Mouse (Mus musculus) heart, embryonic 15.5 days (tissue): ENCODE measurements around the gene Macrod2. TPM values are rescaled to one million over a fixed set of nuclear protein-coding genes. Genes with fewer than 3 reads are reported as not detected.

Experiments used
- ATAC-seq: fragments of 200-750 bp; cut with Nextera tagmentation; replicated peaks from 2 replicates; pipeline ENCODE4 v1.8.0; 2017; ENCODE audit warnings: low read depth, moderate TSS enrichment; ENCODE audit not compliant: insufficient number of reproducible peaks, insufficient read depth, low FRiP score
- H3K27ac ChIP-seq: fragments of 300-500 bp; sonication (generic); 2 replicates; pipeline ENCODE4 v1.5.1; 2015; ENCODE audit warnings: mild to moderate bottlenecking, inconsistent platforms
- H3K27me3 ChIP-seq: fragments of 300-500 bp; sonication (generic); 2 replicates; pipeline ENCODE4 v1.6.1; 2015; ENCODE audit warnings: inconsistent platforms
- H3K36me3 ChIP-seq: fragments of 300-500 bp; sonication (generic); 2 replicates; pipeline ENCODE4 v1.6.1; 2015; ENCODE audit warnings: mild to moderate bottlenecking, inconsistent platforms
- H3K4me1 ChIP-seq: fragments of 300-500 bp; sonication (generic); replicated peaks from 2 replicates; pipeline ENCODE4 v1.6.1; 2015; ENCODE audit warnings: inconsistent platforms
- H3K4me2 ChIP-seq: fragments of 300-500 bp; sonication (generic); 2 replicates; pipeline ENCODE4 v1.6.1; 2015; ENCODE audit warnings: inconsistent platforms, mild to moderate bottlenecking, moderate library complexity
- H3K4me3 ChIP-seq: fragments of 300-500 bp; sonication (generic); 2 replicates; pipeline ENCODE4 v1.5.1; 2015; ENCODE audit warnings: mild to moderate bottlenecking, inconsistent platforms
- H3K9ac ChIP-seq: fragments of 300-500 bp; sonication (generic); 2 replicates; pipeline ENCODE4 v1.6.1; 2015; ENCODE audit warnings: mild to moderate bottlenecking, inconsistent platforms
- H3K9me3 ChIP-seq: fragments of 300-500 bp; sonication (generic); replicated peaks from 2 replicates; pipeline ENCODE4 v1.6.1; 2016; ENCODE audit warnings: inconsistent platforms
- WGBS: fragments of 180-500 bp; shearing (Covaris S2); methylation state at CpG from one replicate; pipeline ENCODE4 v1.1.7; 2015; ENCODE audit warnings: mixed read lengths; 5-methylcytosine and 5-hydroxymethylcytosine counted together
- polyA plus RNA-seq: library from polyadenylated mRNA; unstranded; fragments of >200 nt; fragmentation: Nextera tagmentation; extraction: Ambion mirVana; gene quantifications from 2 replicates; pipeline ENCODE4 v1.2.1, GENCODE M21; 2015

The Macrod2 gene
- polyA plus RNA-seq, 1 experiment from 2014 or later = 25.3 TPM

GRCm38 (mm10) chr2:141286110-141286747 is 891.1 kb downstream of the Macrod2 start:
- Histone ChIP-seq H3K9me3 (no peaks in the 10 kb centered on the region), H3K4me1 (peaks cover 9% of the 10 kb centered on the region), H3K27ac (no peak overlapping the region), H3K36me3 (no peaks in the 10 kb centered on the region), H3K27me3 (no peaks in the 10 kb centered on the region), H3K4me2 (no peak overlapping the region), H3K9ac (no peak overlapping the region), H3K4me3 (no peak overlapping the region)
- ATAC-seq = no peak
- WGBS = 57% methylated on average over 7 of the region's 7 CpGs

GRCm38 (mm10) chr2:141288494-141288893 is 893.4 kb downstream of the Macrod2 start:
- WGBS = 40% methylated on average over 7 of the region's 7 CpGs
- no peaks in the 10 kb centered on the region for H3K9me3 ChIP-seq
- no peak overlapping the region for H3K9ac ChIP-seq
- H3K4me3 ChIP-seq = no peak overlapping the region
- no peaks in the 10 kb centered on the region for H3K36me3 ChIP-seq
- 0 out of 2 replicates have a peak overlapping the region, but pooled peaks have one; percentile 40 for H3K27ac ChIP-seq
- peaks cover 9% of the 10 kb centered on the region for H3K4me1 ChIP-seq
- no peaks in the 10 kb centered on the region for H3K27me3 ChIP-seq
- no peak overlapping the region for H3K4me2 ChIP-seq
- peak; percentile 62; the same call in 1 of the 2 replicates for ATAC-seq

- Histone ChIP-seq H3K9me3 (no peaks in the 10 kb centered on the region), H3K4me3 (no peak overlapping the region)
- 48% methylated on average over 2 of the region's 2 CpGs for WGBS
Observed at GRCm38 (mm10) chr2:141289059-141289713, 894.1 kb downstream of the Macrod2 start.

GRCm38 (mm10) chr2:141292847-141293246 is 897.7 kb downstream of the Macrod2 start:
- Histone ChIP-seq H3K36me3 (no peaks in the 10 kb centered on the region), H3K9ac (no peak overlapping the region), H3K4me1 (peaks cover 6% of the 10 kb centered on the region), H3K27ac (no peak overlapping the region), H3K9me3 (no peaks in the 10 kb centered on the region), H3K4me2 (no peak overlapping the region), H3K27me3 (no peaks in the 10 kb centered on the region), H3K4me3 (no peak overlapping the region)
- 36% methylated on average over 3 of the region's 3 CpGs for WGBS
- ATAC-seq = no peak

More at GRCm38 (mm10) chr2:141289059-141289713, 894.1 kb downstream of the Macrod2 start:
- Histone ChIP-seq H3K27me3 (no peaks in the 10 kb centered on the region), H3K4me2 (no peak overlapping the region), H3K36me3 (no peaks in the 10 kb centered on the region), H3K27ac (no peak overlapping the region), H3K9ac (no peak overlapping the region), H3K4me1 (peaks cover 9% of the 10 kb centered on the region)
- ATAC-seq = no peak

- H3K4me1 ChIP-seq = no peaks in the 10 kb centered on the region
Observed at GRCm38 (mm10) chr2:141299168-141299567, 904.1 kb downstream of the Macrod2 start.

GRCm38 (mm10) chr2:141301030-141301429 is 905.9 kb downstream of the Macrod2 start:
- Histone ChIP-seq H3K4me2 (no peak overlapping the region), H3K9ac (no peak overlapping the region), H3K4me1 (no peaks in the 10 kb centered on the region), H3K4me3 (no peak overlapping the region), H3K27ac (no peak overlapping the region), H3K36me3 (no peaks in the 10 kb centered on the region), H3K9me3 (no peaks in the 10 kb centered on the region), H3K27me3 (no peaks in the 10 kb centered on the region)
- no peak for ATAC-seq
- WGBS = 86% methylated on average over 2 of the region's 2 CpGs

More at GRCm38 (mm10) chr2:141299168-141299567, 904.1 kb downstream of the Macrod2 start:
- no peaks in the 10 kb centered on the region for H3K9me3 ChIP-seq
- no peaks in the 10 kb centered on the region for H3K27me3 ChIP-seq
- no peaks in the 10 kb centered on the region for H3K36me3 ChIP-seq
- H3K9ac ChIP-seq = no peak overlapping the region
- H3K4me3 ChIP-seq = no peak overlapping the region
- H3K27ac ChIP-seq = no peak overlapping the region
- H3K4me2 ChIP-seq = no peak overlapping the region
- 58% methylated on average over 6 of the region's 6 CpGs for WGBS
- no peak for ATAC-seq

- Histone ChIP-seq H3K4me1 (peaks cover 7% of the 10 kb centered on the region), H3K9me3 (no peaks in the 10 kb centered on the region), H3K27me3 (no peaks in the 10 kb centered on the region), H3K4me2 (no peak overlapping the region), H3K27ac (no peak overlapping the region), H3K9ac (no peak overlapping the region), H3K36me3 (no peaks in the 10 kb centered on the region), H3K4me3 (no peak overlapping the region)
- no peak for ATAC-seq
- 82% methylated on average over 3 of the region's 3 CpGs for WGBS
Observed at GRCm38 (mm10) chr2:141308406-141308805, 913.3 kb downstream of the Macrod2 start.

- 34% methylated on average over 10 of the region's 10 CpGs for WGBS
- Histone ChIP-seq H3K9ac (no peak overlapping the region), H3K27ac (no peak overlapping the region), H3K4me1 (peaks cover 7% of the 10 kb centered on the region), H3K9me3 (no peaks in the 10 kb centered on the region), H3K4me2 (peak overlapping the region; percentile 17; the same call in 1 of the 2 replicates), H3K27me3 (no peaks in the 10 kb centered on the region), H3K4me3 (no peak overlapping the region), H3K36me3 (no peaks in the 10 kb centered on the region)
- ATAC-seq = no peak; the same call in 1 of the 2 replicates
Observed at GRCm38 (mm10) chr2:141312136-141312948, 917.2 kb downstream of the Macrod2 start.

GRCm38 (mm10) chr2:141315349-141315748 is 920.2 kb downstream of the Macrod2 start:
- 84% methylated on average over 3 of the region's 3 CpGs for WGBS
- Histone ChIP-seq H3K4me1 (peaks cover 7% of the 10 kb centered on the region), H3K4me3 (no peak overlapping the region), H3K27me3 (no peaks in the 10 kb centered on the region), H3K9ac (no peak overlapping the region), H3K9me3 (no peaks in the 10 kb centered on the region), H3K27ac (no peak overlapping the region), H3K36me3 (no peaks in the 10 kb centered on the region), H3K4me2 (no peak overlapping the region)
- no peak for ATAC-seq

- Histone ChIP-seq H3K9me3 (no peaks in the 10 kb centered on the region), H3K36me3 (no peaks in the 10 kb centered on the region), H3K27me3 (no peaks in the 10 kb centered on the region), H3K4me1 (no peaks in the 10 kb centered on the region), H3K27ac (no peak overlapping the region), H3K4me3 (no peak overlapping the region), H3K9ac (no peak overlapping the region), H3K4me2 (no peak overlapping the region)
- 85% methylated on average over 7 of the region's 7 CpGs for WGBS
- no peak for ATAC-seq
Observed at GRCm38 (mm10) chr2:141323956-141324460, 928.9 kb downstream of the Macrod2 start.

GRCm38 (mm10) chr2:141327296-141327695 is 932.2 kb downstream of the Macrod2 start:
- Histone ChIP-seq H3K27me3 (no peaks in the 10 kb centered on the region), H3K4me2 (no peak overlapping the region), H3K27ac (no peak overlapping the region), H3K9me3 (no peaks in the 10 kb centered on the region), H3K9ac (no peak overlapping the region), H3K36me3 (no peaks in the 10 kb centered on the region), H3K4me3 (no peak overlapping the region), H3K4me1 (no peaks in the 10 kb centered on the region)
- 65% methylated on average over 6 of the region's 6 CpGs for WGBS
- ATAC-seq = no peak
